Mouse (Mus musculus) heart, postnatal 0 days (tissue): ENCODE measurements around the gene Bcas3. TPM values are rescaled to one million over a fixed set of nuclear protein-coding genes. Genes with fewer than 3 reads are reported as not detected.
"Not testable (repeated sequence)": the region's sequence is repeated elsewhere in the genome, so short reads cannot be mapped to it uniquely, and the experiment has no call there.

Experiments used
- ATAC-seq: fragments of 200-750 bp; cut with Nextera tagmentation; 2 replicates; pipeline ENCODE4 v1.8.0; 2017; ENCODE audit warnings: low read depth, moderate number of reproducible peaks, moderate library complexity; ENCODE audit not compliant: insufficient read depth
- DNase-seq: peaks from one replicate; pipeline ENCODE4 v3.0.0-alpha.2; 2016; ENCODE audit warnings: low spot score
- H3K27ac ChIP-seq: fragments of 300-500 bp; sonication (generic); 2 replicates; pipeline ENCODE4 v1.5.1; 2014; ENCODE audit warnings: low read depth, mild to moderate bottlenecking
- H3K27me3 ChIP-seq: fragments of 300-500 bp; sonication (generic); 2 replicates; pipeline ENCODE4 v1.6.1; 2014; ENCODE audit warnings: low read length, mixed read lengths; ENCODE audit not compliant: control insufficient read depth, insufficient read depth
- H3K36me3 ChIP-seq: fragments of 300-500 bp; sonication (generic); replicated peaks from 2 replicates; pipeline ENCODE4 v1.6.1; 2014; ENCODE audit warnings: low read length, mixed read lengths; ENCODE audit not compliant: control insufficient read depth, insufficient read depth
- H3K4me1 ChIP-seq: fragments of 300-500 bp; sonication (generic); 2 replicates; pipeline ENCODE4 v1.6.1; 2014; ENCODE audit warnings: antibody characterized with exemption; ENCODE audit not compliant: control insufficient read depth, insufficient read depth
- H3K4me2 ChIP-seq: fragments of 300-500 bp; sonication (generic); 2 replicates; pipeline ENCODE4 v1.6.1; 2014; ENCODE audit warnings: low read depth, mild to moderate bottlenecking, low read length, moderate library complexity
- H3K4me3 ChIP-seq: fragments of 300-500 bp; sonication (generic); 2 replicates; pipeline ENCODE4 v1.5.1; 2014; ENCODE audit warnings: low read depth, low read length
- H3K9ac ChIP-seq: fragments of 300-500 bp; sonication (generic); replicated peaks from 2 replicates; pipeline ENCODE4 v1.6.1; 2014; ENCODE audit warnings: low read depth, low read length, mixed read lengths
- H3K9me3 ChIP-seq: fragments of 300-500 bp; sonication (generic); replicated peaks from 2 replicates; pipeline ENCODE4 v1.6.1; 2016; ENCODE audit warnings: low read length; ENCODE audit not compliant: control insufficient read depth
- CTCF ChIP-seq: IDR thresholded peaks from 2 replicates; pipeline ENCODE4 v1.5.1; 2016; ENCODE audit warnings: antibody characterized with exemption, control low read depth, low read depth
- EP300 ChIP-seq: IDR thresholded peaks from 2 replicates; pipeline ENCODE4 v1.6.1; 2016; ENCODE audit warnings: antibody characterized with exemption, low read depth
- WGBS: fragments of 180-500 bp; shearing (Covaris S2); extraction: QIAGEN DNeasy Blood & Tissue Kit; methylation state at CpG from one replicate; pipeline ENCODE4 v1.1.7; 2014; 5-methylcytosine and 5-hydroxymethylcytosine counted together
- polyA plus RNA-seq: library from polyadenylated mRNA; unstranded; fragments of >200 nt; fragmentation: Nextera tagmentation; extraction: Ambion mirVana; gene quantifications from 2 replicates; pipeline ENCODE4 v1.2.1, GENCODE M21; 2015
- total RNA-seq: library from RNA; depleted of rRNA; stranded (reverse); fragments of >200 nt; gene quantifications from 2 replicates; pipeline ENCODE4 v1.2.3, GENCODE M21; 2014; ENCODE audit warnings: low replicate concordance

Bcas3 gene
- total and polyA plus RNA-seq, 2 experiments from 2014 or later = 18.5 to 37.4 TPM

DNA sequence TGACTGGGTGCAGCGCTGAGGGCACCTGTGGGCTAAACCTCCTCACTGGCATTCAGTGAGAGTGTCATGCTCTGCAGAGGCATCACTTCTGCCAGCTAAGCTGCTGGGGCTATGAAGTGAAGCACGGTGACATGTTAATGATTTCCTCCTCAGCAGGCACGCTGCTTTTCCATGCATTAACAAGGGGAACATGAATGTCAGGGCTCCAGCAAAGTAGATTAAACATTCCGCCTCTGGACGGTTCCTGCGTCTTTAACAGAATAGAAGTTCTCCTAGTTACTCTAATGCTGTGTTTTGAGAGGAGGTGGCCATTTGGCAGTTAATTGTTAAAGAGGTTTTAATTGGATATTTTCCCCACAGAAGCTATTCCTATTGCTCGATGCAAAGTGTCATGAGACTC is 134.5 kb downstream of the Bcas3 start:
- Histone ChIP-seq H3K36me3 (no peaks in the 10 kb centered on the region), H3K4me2 (no peak overlapping the region), H3K27me3 (no peaks in the 10 kb centered on the region), H3K4me3 (no peak overlapping the region), H3K4me1 (peaks cover 19% of the 10 kb centered on the region), H3K27ac (no peak overlapping the region), H3K9me3 (no peaks in the 10 kb centered on the region), H3K9ac (no peak overlapping the region)
- ATAC-seq (no peak), DNase-seq (no peak)
- TF ChIP-seq CTCF (no peak), EP300 (no peak)
- 70% methylated on average over 7 of the region's 7 CpGs for WGBS

DNA sequence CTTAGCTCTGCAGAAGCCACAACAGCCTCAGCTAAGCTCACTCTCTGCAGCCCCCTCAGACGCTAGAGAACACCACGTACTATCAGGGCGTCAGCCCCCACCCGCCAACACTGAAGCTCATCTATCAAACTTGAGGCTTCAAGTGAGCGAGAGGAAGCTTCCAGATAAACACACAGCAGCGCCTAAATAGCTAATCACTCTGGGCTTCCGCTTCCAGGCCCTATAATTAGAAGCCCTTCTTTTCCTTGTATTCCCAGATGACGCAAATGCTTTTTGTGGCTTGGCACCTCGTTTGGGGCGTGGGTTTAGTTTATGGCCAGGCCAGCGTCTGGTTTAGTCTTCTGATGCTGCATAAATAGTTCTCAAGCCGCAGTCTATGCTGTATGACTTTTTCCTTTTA is 139.3 kb downstream of the Bcas3 start:
- H3K9ac ChIP-seq = no peak overlapping the region
- H3K4me1 ChIP-seq = peaks cover 28% of the 10 kb centered on the region
- peak overlapping the region; percentile 83 for H3K27ac ChIP-seq
- 1% methylated on average over 12 of the region's 12 CpGs for WGBS
- DNase-seq = peak; percentile 93
- H3K4me2 ChIP-seq = peak overlapping the region; percentile 28
- H3K9me3 ChIP-seq = no peaks in the 10 kb centered on the region
- H3K4me3 ChIP-seq = no peak overlapping the region
- TF ChIP-seq CTCF (no peak), EP300 (peak; percentile 96)
- ATAC-seq = peak; percentile 94
- H3K36me3 ChIP-seq = no peaks in the 10 kb centered on the region; the same call in 1 of the 2 replicates
- H3K27me3 ChIP-seq = no peaks in the 10 kb centered on the region

DNA sequence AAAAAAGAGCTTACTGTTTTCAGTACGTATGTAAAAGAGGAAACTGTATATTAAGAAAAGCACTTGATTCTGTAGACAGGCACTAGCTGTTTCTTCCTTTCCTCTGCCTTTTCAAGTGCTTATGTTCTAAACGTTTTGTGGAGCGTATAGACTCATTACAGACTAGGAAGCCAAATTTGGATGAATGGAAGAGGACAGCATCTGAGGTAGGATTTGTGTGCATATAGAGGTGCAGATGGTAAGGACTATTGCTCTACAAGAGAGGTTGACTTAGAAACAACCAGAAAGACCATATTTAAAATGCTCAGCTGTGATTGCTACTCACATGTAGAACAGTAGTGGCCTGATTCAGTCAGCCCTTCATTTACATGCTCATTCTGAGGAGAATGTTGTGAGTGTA is 139.7 kb downstream of the Bcas3 start:
- H3K4me2 ChIP-seq = peak overlapping the region; percentile 28
- peak overlapping the region; percentile 83 for H3K27ac ChIP-seq
- 22% methylated on average over 3 of the region's 3 CpGs for WGBS
- no peaks in the 10 kb centered on the region for H3K27me3 ChIP-seq
- peaks cover 28% of the 10 kb centered on the region for H3K4me1 ChIP-seq
- no peak for DNase-seq
- TF ChIP-seq CTCF = no peak
- no peak for TF ChIP-seq EP300
- H3K9me3 ChIP-seq = no peaks in the 10 kb centered on the region
- ATAC-seq = no peak
- no peak overlapping the region for H3K4me3 ChIP-seq
- H3K36me3 ChIP-seq = no peaks in the 10 kb centered on the region; the same call in 1 of the 2 replicates
- no peak overlapping the region for H3K9ac ChIP-seq

DNA sequence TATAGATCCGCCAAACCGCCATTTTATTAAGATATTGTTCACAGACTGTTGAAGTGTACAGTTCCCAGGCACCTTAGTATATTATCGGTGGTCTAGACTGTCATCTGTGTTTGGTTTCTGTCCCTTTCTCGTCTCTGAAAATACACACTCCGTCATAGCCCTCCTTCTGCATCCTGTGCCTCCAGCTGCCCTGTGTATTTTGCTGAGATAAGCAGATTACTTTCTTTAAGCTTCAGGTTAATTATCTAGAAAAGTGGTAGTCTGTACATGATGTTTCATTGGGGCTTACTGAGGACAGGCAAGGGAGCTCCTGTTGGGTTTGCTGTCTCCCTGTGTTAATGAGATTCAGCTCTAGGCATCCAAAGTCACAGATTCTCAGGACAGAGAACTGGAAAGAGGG is 146.6 kb downstream of the Bcas3 start:
- H3K36me3 ChIP-seq = no peaks in the 10 kb centered on the region; the same call in 1 of the 2 replicates
- H3K9me3 ChIP-seq = no peaks in the 10 kb centered on the region
- H3K4me1 ChIP-seq = no peaks in the 10 kb centered on the region
- H3K9ac ChIP-seq = no peak overlapping the region
- DNase-seq = no peak
- H3K27me3 ChIP-seq = no peaks in the 10 kb centered on the region
- no peak overlapping the region for H3K4me2 ChIP-seq
- 67% methylated on average over 5 of the region's 5 CpGs for WGBS
- no peak for ATAC-seq
- no peak overlapping the region for H3K27ac ChIP-seq
- no peak overlapping the region for H3K4me3 ChIP-seq
- TF ChIP-seq EP300 (no peak), CTCF (no peak)

GRCm38 (mm10) chr11:85502031-85502430 is 149.1 kb downstream of the Bcas3 start:
- Histone ChIP-seq H3K9me3 (no peaks in the 10 kb centered on the region), H3K4me3 (no peak overlapping the region), H3K9ac (no peak overlapping the region), H3K27ac (no peak overlapping the region), H3K36me3 (no peaks in the 10 kb centered on the region), H3K27me3 (no peaks in the 10 kb centered on the region), H3K4me2 (no peak overlapping the region), H3K4me1 (no peaks in the 10 kb centered on the region)
- WGBS = 67% methylated on average over 3 of the region's 3 CpGs
- DNase-seq (no peak), ATAC-seq (no peak)
- TF ChIP-seq CTCF (no peak), EP300 (no peak)

GRCm38 (mm10) chr11:85504812-85505211 is 151.8 kb downstream of the Bcas3 start:
- H3K36me3 ChIP-seq = not testable (repeated sequence)

More at GRCm38 (mm10) chr11:85504812-85505211, 151.8 kb downstream of the Bcas3 start:
- not testable (repeated sequence) for H3K27ac ChIP-seq, H3K27me3 ChIP-seq, H3K4me2 ChIP-seq, DNase-seq, H3K4me1 ChIP-seq, H3K9ac ChIP-seq, ATAC-seq, H3K4me3 ChIP-seq, H3K9me3 ChIP-seq
- 51% methylated on average over 4 of the region's 4 CpGs for WGBS
